Mouse (Mus musculus): ENCODE results near the gene Nsd2.
A peak's percentile ranks its signal among the peaks of the same experiment; 100 is the strongest.
"Not testable (repeated sequence)": the region's sequence is repeated elsewhere in the genome, so short reads cannot be mapped to it uniquely, and the experiment has no call there.

The Nsd2 gene

DNA sequence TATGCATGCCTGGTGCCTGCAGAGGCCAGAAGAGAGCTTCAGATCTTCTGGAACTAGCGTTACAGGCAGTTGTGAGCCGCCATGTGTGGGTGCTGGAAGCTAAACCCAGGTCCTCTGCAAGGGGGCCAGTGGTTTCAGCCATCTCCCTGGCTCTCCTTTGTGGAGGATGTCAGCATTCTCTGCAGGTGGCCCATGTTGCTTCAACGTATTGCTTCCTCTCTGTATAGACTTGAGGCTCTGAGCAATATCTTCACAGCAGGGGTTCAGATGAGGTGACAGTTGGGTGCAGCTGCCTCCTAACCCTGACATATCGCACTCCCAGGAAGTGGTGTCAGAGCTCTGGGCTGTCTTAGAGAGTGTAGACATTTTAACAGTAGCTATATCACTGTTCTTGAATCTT, 30.9 kb downstream of the Nsd2 start:
- peak; percentile 17 for DNase-seq (ENCODE audit: low read depth, low spot score)

DNA sequence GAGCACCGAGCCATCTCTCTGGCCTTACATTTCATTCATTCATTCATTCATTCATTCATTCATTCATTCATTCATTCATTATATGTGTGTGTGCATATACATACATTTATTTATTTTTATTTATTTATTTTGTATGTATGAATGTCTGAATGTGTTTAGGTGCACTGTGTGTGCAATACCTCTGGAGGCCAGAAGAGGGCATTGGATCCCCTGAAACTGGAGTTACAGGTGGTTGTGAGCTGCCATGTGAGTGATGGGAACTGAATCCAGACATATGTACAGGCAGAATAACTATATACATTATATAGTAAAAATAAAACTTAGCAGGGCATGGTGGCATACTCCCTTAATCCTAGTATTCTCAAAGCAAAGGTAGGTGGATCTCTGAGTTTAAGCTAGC, 32.6 kb downstream of the Nsd2 start:
- DNase-seq (ENCODE audit: low read depth, low spot score), result peak; percentile 36

DNA sequence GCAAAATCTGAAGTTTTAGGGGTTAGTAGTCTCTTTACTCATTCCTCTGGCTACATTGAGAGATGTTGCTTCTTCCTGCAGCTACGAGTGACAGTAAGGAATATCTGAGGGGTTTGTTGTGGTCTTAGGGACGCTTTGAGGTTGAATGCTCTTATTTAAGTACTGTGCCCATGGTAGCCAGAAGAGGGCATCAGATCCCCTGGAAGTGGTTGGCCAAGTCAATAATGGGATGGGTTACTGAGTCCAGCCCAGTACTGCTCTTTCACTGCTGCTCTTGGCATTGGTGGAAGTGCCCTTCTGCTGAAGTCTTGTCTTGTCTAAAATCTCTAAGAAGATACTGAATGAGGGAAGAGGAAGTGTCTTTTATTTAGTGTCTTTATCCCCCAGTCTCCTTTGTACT, 33.5 kb downstream of the Nsd2 start:
- peak; percentile 15 for DNase-seq (ENCODE audit: low read depth, low spot score)

DNA sequence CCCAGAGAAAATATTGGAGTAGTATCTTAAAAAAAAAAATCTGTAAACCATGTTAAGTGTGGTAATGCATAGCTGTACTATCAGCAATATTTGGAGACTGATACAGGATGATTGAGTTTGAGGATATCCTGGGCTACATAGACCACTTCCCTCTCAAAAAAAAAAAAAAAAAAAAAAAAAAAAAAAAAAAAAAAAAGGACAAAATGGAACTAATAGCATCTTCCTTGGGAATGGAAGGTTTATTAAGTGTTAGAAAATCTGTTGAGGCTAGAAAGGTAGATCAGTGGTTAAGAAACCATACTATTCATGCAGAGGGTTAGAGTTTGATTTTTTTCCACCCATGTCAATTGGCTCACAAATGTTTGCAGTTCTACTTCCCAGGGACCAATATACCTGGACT, 37.2 kb downstream of the Nsd2 start:
- no peak for DNase-seq (ENCODE audit: low read depth, low spot score)

DNA sequence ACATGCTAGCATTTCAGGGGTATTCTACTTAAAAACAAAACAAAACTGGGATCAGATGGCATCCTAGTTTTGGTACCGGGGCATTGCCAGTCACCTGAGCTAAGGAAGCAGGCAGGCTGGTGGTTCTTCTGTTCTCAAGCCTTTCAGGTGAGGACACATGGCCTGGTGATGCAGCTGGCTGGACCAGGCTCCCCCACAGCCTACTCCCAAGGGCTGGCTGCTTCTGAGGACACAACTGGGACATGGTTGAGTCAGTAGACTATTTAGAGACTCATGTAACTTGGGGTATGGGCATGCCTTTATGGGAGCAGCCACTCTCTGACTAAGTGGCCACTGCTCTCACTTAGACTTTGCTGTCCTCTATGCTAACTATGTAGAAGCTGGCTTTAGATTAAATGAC, 54.9 kb downstream of the Nsd2 start:
- no peak for DNase-seq (ENCODE audit: low read depth, low spot score)

DNA sequence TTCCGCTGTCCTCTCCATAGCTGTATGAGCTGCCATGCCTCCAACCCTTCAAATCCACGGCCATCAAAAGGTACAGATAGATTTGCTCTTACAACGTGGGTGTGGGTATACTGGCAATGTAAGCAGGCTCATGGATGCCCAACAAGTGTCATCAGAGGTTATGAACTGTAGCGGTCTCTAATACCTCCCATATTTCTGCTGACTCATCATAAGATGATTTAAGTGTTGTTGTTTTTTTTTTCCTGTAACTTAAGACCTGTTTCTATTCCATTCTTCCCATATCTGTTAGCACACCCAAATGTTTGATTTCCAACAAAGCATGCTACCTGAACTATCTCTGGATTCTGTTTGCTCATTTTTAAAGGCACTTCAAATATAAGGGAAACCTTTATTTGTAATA, 60.6 kb downstream of the Nsd2 start:
- DNase-seq (ENCODE audit: low read depth, low spot score), result no peak

DNA sequence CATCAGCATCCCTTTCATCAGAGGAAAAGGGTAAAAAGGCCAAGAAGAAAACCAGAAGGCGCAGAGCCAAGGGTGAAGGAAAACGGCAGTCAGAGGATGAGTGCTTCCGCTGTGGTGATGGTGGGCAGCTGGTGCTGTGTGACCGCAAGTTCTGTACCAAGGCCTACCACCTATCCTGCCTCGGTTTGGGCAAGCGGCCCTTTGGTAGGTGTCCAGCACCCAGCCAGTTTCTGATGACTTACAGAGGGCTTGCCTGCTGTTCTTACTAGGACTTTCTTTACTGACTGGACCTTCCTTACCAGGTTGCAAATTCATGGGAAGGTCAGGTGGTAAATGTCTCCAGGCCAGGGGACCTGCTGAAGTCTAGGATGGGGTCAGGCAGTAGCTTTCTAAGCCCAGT, 72.9 kb downstream of the Nsd2 start:
- no peak for DNase-seq (ENCODE audit: low read depth, low spot score)

DNA sequence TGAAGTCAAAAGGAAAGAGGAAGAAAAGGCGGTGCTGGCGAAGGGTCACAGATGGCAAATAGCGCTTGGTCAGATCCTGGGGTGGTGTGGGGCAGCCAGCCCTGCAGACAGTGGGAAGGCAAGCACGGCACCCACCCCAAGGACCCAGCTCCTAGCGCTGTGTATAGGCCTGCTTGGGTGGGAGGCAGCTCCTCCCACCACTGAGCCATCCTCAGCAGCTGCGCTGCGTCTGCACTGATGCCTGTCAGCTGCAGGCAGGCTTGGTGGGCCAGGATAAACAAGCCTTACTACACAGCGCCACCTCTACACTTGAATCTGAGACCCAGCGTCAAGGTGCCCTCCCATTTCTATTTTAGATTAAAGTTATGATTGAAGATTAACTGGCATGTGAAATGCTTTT, 74.6 kb downstream of the Nsd2 start:
- no peak for DNase-seq (ENCODE audit: low read depth, low spot score)

DNA sequence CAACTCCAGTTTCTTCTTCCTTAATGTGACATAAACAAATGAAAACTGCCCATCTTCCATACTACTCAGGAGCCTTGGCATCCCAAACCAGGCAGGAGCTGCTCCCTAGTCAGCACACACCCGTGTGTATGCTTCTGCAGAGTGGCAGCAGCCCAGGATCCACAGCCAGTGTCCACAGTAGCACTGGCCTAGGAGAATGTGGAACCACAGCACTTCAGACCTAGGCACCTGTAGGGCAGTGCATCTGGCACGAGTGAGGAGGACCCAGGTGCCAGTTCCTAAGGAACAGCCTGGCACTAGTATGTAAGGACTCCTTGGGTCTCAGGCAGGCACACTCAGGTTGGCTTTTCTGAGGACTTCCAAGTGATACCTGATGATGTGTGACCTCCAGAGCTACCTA, 76.6 kb downstream of the Nsd2 start:
- DNase-seq (ENCODE audit: low read depth, low spot score), result no peak

DNA sequence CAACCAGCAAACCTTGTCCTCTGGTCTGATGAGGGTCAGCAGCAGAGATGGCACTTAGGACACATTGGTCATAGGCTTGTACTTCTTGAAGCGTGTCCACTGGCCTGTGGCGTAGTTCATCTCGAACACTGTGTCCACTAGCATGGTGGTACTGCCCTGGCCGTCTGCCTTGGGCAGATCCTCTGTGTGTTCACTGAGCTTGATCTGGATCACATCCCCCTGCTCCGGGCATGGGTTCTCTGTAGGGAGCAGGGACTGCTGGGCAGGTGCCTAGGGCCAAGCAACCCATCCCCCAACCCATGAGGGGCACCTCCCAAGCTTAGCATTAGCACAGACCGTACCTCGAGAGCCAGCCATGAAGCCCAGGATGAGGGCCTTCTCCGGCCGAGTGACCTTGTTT, 78.1 kb downstream of the Nsd2 start:
- DNase-seq (ENCODE audit: low read depth, low spot score), result no peak

DNA sequence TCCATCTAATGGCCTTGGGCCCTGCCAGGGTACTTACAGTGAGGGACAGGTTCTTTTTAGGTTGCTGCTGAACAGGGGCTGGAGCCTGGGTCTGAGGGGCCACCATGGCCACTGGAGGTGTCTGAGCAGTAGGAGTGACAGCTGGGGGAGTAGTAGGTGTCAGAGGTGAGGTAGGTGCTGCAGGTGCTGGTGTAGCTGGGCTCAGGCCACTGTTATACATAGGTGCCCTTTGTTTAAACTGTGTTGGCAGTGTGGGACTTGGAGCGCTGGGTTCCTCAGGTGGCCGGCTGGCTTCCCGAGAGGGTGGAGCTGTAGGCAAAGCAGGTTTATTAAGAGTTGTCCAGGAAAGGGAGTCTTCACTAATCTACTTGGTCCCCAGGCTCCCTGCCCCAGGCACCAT, 78.7 kb downstream of the Nsd2 start:
- DNase-seq (ENCODE audit: low read depth, low spot score), result no peak

DNA sequence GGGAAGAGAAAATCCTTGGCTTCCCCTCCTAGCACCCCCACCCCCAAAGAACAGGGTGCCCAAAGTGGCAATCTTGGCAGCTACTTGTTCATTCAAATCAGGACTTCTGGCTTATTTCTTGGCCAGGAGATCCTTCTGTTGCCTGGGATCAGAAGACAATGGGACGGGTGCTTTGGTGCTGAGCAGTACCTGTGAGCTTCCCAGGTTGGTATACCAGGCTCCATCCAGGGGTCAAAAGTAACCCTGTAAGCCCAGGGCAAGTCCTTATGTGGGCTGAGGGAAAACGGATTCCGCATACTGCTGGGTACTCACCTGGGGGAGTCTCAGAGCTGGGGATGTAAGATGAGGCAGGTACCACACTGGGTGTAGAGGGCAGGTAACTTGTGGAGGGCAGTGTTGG, 79.6 kb downstream of the Nsd2 start:
- no peak for DNase-seq (ENCODE audit: low read depth, low spot score)

DNA sequence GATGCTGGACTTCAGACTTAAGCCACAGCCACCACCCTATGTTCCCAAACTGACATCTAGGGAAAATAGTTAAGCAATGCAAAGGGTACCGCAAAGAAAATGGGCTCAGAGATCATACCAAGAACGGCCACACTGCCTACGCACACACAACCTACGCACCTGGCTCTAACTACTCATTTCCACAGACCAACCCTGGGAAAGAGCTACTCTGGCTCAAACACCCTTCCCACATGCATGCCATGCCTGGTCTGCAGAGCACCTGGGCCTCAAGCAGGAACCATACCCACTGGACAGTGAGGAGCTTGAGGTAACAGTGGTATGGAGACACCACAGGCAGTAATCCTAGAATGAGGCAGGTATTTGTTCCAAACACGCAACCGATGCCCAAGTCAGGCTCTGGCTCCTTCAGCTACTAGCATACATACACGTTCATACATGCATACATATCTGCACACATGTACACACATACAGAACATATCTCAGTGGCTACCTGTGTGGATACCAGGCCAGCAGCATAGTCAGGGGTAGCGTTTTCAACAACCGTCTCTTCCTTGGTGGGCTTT, 80.3 kb downstream of the Nsd2 start:
- no peak for DNase-seq (ENCODE audit: low read depth, low spot score)

DNA sequence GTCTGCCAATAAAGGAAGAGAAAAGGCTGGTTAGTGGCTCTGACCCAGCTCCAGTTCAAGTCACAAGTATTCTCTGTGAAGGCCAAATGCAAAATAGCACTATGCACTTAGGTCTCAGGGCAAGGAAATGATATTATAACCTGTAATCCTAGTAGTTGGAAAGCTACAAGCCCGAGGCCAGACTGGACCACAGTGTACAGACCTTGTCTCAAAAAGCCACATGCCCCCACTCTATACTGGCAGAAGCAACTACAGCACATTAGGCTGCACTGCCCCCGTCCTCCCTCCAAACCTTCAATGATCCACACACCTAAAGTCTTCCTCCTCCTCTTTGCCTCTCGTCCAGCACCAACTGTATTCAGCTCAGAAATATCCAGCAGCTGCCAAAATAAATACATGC, 80.8 kb downstream of the Nsd2 start:
- DNase-seq (ENCODE audit: low read depth, low spot score), result no peak

DNA sequence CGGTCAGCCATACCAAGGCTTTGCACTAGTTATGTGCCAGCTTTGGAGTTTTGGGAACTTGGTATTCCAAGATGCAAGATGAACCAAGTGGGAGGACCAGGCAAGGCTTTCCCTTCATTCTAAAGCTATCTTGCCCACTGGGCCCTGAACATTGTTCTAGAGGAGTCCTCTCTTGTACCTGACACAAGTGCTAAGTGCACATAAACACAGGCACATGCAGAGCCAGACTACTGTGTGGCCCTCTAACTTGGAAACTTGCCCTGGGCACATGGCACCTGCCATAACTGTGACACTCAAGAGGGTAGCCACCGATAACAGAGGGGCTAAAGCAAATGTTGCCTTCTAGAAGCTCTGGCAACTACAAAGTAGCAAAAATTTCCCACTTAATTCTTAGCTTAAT, 82.2 kb downstream of the Nsd2 start:
- DNase-seq (ENCODE audit: low read depth, low spot score), result no peak

DNA sequence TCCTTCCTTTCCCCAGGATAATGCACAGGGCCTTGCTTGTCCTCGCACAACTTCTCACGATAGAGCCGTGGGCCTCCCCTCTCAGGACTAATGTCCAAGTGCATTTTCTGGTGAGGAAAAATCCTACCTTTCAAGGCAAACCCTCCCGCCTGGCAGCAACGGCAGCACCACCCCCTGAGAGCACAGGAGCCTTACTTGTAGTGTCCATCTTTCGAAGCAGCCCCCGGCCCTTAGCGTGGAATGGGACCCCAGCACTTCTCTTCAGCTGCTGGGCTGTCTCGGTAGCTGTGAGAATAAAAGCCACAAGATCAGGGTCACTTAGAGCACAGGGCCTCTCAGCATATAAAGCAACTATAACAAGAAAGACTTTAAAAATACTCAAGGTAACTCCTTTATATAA, 82.7 kb downstream of the Nsd2 start:
- DNase-seq (ENCODE audit: low read depth, low spot score), result no peak

DNA sequence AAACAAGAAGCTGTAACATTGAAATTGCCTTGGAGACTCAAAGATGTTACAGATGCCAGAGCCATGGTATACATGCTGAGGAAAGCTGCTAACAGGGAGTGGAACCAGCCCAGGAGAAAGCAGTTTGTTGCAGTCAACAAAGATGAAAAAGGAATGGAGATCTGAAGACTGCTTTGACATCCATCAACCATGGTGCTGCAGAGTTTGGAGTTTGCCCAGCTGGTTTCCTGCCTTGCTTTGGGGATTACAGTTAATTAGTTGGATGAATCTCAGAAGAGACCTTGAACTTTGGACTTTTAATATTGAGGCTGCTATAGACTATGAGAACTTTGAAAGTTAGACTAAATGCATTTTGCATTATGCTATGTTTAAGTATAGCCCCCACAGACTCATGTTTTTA, 94.5 kb downstream of the Nsd2 start:
- DNase-seq (ENCODE audit: low read depth, low spot score), result not testable (repeated sequence)

DNA sequence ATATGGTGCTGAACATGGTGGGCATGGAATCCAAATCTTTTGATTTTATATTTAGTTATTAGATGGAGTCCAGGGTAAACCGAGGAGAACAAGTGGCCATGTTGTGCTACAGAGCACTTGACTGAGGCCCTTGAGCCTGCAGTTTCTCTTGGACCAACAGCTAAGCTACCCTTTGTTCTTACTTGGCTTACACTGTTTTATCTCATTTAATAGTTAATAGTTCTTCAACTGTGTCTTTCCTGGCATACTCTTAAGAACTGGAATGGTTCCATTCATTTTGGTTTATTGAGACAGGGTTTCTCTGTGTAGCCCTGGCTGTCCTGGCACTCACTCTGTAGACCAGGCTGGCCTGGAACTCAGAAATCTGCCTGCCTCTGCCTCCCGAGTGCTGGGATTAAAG, 96.1 kb downstream of the Nsd2 start:
- DNase-seq (ENCODE audit: low read depth, low spot score), result not testable (repeated sequence)

DNA sequence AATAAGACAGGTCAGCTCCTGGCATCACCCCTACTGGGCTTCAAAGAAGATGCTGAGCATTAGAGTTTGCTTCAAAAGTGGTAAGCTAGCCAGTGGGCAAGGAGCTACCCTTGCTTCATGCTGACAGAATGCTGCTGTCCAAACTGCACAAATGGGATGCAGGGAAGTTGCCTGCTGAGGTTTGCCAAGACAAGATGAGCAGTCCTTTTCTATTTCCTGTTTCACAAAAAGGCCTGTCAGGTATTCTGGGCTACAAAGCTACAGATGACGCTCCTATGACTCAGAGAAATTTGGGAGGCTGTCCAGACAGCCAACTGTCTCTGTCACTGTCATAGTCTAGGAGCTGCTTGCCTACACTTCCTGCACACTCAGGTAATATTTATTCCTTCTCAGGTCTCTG, 98.9 kb downstream of the Nsd2 start:
- DNase-seq (ENCODE audit: low read depth, low spot score), result no peak

DNA sequence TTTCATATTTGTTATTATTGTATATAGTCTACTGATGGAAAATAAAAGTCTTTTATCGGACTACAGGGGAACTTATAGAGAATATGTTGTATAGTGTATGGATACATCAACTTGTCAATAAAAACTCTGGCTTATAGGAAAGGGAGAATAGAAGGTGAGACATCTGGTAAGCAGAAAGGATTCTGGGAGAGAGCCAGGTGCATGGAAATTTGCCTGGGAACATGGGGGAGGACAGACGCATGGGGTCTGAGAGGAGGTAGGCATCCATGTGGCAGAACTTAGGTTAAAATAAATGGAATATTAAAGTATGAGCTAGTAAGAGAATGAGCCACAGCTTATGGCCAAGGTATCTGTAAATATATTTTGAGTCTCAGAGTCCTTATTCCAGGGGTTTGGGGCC, 99.5 kb downstream of the Nsd2 start:
- no peak for DNase-seq (ENCODE audit: low read depth, low spot score)

DNA sequence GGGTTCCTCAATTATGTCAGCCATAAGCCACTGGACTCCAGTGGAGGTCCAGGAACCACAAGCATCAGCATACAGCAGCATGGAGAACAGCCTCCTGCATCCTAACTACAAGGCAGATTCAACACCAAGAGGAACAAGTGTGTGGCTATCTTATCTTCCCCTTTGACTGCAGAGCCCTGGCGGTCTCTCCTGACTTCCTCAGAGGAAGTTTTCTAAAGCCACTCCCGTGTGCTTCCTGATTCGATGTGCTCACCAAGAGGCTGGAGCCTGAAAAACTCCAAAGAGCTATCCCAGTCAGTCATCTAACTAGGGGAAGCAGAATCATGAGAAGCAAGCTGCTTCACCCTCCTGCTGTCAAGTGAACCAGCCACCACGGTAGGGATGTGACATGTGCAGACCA, 100.4 kb downstream of the Nsd2 start:
- no peak for DNase-seq (ENCODE audit: low read depth, low spot score)

DNA sequence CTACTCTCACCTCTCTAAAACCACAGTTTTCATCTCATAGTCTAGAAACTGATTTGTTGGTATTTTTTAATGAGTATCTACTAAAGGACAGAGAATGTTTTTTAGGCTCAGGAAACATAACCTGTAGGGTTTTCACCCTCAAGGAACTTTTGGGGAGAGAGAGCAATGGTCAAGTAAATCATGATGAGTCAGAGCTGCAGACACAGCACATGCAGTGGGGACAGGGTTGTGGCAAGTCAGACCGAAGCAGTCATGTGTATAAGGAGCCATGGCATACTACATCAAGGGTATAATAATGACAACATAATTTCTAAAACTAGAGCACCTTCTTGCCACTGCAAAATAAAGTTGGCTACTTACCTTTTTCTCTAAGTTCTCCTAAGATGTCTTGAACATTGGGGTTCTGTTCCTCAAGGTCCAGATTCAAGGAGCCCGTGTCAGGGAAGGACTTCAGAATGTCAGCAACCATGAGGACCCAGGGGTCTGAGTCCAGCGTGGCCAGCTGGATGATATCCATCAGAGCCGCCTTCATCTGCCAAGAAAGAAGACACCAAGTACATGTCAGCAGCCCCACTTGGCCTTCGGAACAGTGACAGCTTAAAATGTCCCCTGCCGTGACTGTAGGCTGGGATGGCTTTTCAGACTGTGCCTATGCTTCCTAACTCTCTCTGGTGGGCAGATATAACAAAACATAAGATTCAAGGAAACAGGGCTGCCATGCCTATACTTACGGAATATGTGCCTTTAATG, 101.1 kb downstream of the Nsd2 start:
- DNase-seq (ENCODE audit: low read depth, low spot score), result no peak

DNA sequence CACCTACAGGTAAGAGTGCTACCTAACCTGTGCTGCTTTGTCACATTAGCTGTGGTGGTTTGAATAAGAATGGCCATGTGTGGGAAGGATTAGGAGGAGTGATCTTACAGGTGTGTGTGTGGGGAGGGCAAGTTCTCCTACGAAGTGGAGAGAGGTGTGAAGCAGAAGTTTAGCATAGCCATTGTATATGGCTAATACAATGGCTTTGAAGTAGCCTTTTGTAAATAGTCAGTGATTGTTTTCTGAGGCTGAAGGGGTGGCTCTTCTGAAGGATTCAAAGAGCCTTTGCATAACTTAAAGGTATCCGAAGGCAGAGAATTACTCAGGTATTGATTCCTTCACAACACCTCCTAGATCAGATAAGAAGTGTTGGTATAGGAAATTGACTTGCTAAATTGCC, 102.0 kb downstream of the Nsd2 start:
- peak; percentile 73 for DNase-seq (ENCODE audit: low read depth, low spot score)

DNA sequence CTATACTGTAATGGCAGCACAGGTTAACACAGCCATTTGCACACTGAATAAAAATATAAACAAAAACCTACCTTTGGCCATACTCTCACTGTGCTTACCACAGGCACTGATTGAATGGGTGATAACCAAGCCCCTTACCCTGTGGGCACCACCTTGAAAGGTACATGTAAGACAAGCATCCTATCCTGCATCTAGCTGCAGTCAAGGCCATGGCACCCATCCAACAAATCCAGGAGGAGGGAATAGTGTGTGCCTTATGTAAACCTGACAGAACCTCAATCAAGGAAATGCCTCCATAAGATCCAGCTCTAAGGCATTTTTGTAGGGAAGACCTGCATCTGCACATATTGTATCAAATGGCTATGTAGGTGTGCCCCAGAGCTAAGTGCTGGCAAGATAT, 105.6 kb downstream of the Nsd2 start:
- DNase-seq (ENCODE audit: low read depth, low spot score), result no peak

Measured in ZHBTc4 (cell line).